Mouse (Mus musculus) limb, embryonic 13.5 days (tissue): ENCODE data around the gene Krt77. TPM values are rescaled to one million over a fixed set of nuclear protein-coding genes. Genes with fewer than 3 reads are reported as not detected.

Experiments used
- ATAC-seq: fragments of 200-750 bp; cut with Nextera tagmentation; 2 replicates; pipeline ENCODE4 v1.8.0; 2017; ENCODE audit warnings: low read depth, moderate number of reproducible peaks, moderate TSS enrichment; ENCODE audit not compliant: low FRiP score
- H3K27ac ChIP-seq: fragments of 300-500 bp; sonication (generic); 2 replicates; pipeline ENCODE4 v1.5.1; 2015; ENCODE audit warnings: inconsistent platforms, mild to moderate bottlenecking, moderate library complexity
- H3K27me3 ChIP-seq: fragments of 300-500 bp; sonication (generic); 2 replicates; pipeline ENCODE4 v1.6.1; 2015; ENCODE audit warnings: mild to moderate bottlenecking, inconsistent platforms
- H3K36me3 ChIP-seq: fragments of 300-500 bp; sonication (generic); 2 replicates; pipeline ENCODE4 v1.6.1; 2015; ENCODE audit warnings: inconsistent platforms, mild to moderate bottlenecking, moderate library complexity
- H3K4me1 ChIP-seq: fragments of 300-500 bp; sonication (generic); 2 replicates; pipeline ENCODE4 v1.6.1; 2015; ENCODE audit warnings: inconsistent platforms
- H3K4me2 ChIP-seq: fragments of 300-500 bp; sonication (generic); replicated peaks from 2 replicates; pipeline ENCODE4 v1.6.1; 2015; ENCODE audit warnings: inconsistent platforms, mild to moderate bottlenecking, moderate library complexity
- H3K4me3 ChIP-seq: fragments of 300-500 bp; sonication (generic); 2 replicates; pipeline ENCODE4 v1.5.1; 2015; ENCODE audit warnings: moderate library complexity, mild to moderate bottlenecking, inconsistent platforms
- H3K9ac ChIP-seq: fragments of 300-500 bp; sonication (generic); 2 replicates; pipeline ENCODE4 v1.6.1; 2015; ENCODE audit warnings: mild to moderate bottlenecking, inconsistent platforms
- H3K9me3 ChIP-seq: fragments of 300-500 bp; sonication (generic); 2 replicates; pipeline ENCODE4 v1.6.1; 2016; ENCODE audit warnings: inconsistent platforms
- WGBS: fragments of 180-500 bp; shearing (Covaris S2); methylation state at CpG from one replicate; pipeline ENCODE4 v1.1.7; 2015; 5-methylcytosine and 5-hydroxymethylcytosine counted together
- microRNA-seq: library from miRNA; unstranded; fragments of <30 nt; microRNA quantifications from one replicate; pipeline ENCODE4, GENCODE M21; 2016
- polyA plus RNA-seq: library from polyadenylated mRNA; unstranded; fragments of >200 nt; fragmentation: Nextera tagmentation; extraction: Ambion mirVana; gene quantifications from 2 replicates; pipeline ENCODE4 v1.2.1, GENCODE M21; 2015

Gene Krt77
- polyA plus RNA-seq, 1 experiment from 2014 or later: 0.25 TPM

DNA sequence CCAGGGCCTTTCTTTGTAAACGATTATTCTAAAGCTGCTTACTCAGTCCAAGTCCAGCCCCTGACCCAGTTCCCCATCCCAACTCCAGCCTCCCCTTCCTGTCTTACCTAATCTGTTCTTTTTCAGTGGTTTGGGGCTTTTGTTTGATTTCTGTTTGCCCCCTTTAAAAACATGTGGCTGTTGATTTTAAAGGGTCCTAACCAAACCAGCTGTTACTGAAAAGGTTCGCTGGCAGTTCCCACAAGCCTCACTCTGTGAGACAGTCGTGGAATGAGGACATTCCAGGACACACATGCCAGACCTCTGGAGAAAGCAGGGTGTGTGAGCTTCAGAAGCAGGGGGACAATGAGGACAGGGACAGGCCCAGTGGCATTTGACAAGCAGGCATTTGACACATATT, 47.7 kb downstream of the Krt77 start:
- 16% methylated on average over 3 of the region's 3 CpGs for WGBS
- Histone ChIP-seq H3K9me3 (no peaks in the 10 kb centered on the region), H3K4me2 (no peak overlapping the region), H3K36me3 (no peaks in the 10 kb centered on the region), H3K9ac (no peak overlapping the region), H3K27me3 (peaks cover 38% of the 10 kb centered on the region), H3K4me1 (peaks cover 5% of the 10 kb centered on the region), H3K27ac (no peak overlapping the region), H3K4me3 (no peak overlapping the region)
- no peak for ATAC-seq

DNA sequence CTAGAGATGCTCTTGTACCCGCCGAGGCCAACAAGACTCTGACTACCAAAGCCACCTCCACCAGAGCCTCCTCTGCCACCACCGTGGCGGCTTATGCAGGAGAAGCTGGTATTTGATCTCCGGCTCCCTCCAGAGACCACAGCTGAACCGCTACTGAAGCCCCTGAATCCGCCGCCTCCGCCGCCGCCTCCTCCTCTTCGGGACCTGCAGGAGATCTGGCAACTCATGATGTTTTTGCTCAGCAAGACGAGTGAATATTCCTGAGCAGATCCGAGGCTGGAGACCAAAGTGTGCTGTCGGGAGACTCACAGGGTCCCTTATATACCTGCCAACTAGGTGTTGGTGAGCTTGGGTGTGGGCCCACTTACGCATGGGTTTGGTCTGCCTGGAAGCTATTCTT, 51.6 kb downstream of the Krt77 start, which contains the start of gene Krt2:
Gene Krt2, minus strand, starts transcription at position 295 of the 400 bp plus-strand sequence.
- no peaks in the 10 kb centered on the region for H3K4me1 ChIP-seq
- no peak for ATAC-seq
- no peaks in the 10 kb centered on the region for H3K9me3 ChIP-seq
- no peak within 1 kb of the TSS for H3K4me3 ChIP-seq
- no peak within 1 kb of the TSS for H3K4me2 ChIP-seq
- H3K27me3 ChIP-seq: peaks cover 30% of the 10 kb centered on the region
- no peaks in the 10 kb centered on the region for H3K36me3 ChIP-seq
- WGBS: 74% methylated on average over 16 of the region's 16 CpGs
- no peak within 1 kb of the TSS for H3K27ac ChIP-seq
- H3K9ac ChIP-seq: no peak within 1 kb of the TSS

Small RNA genes lying within 50 kb of the gene (microRNA-seq; reads per million reads assigned to microRNA genes)
- gene Gm44356: not detected

Other genes starting within 250 kb of the Krt77 start
- gene Gm5414, start 241.5 kb downstream of the Krt77 start, polyA plus RNA-seq: not detected in 2 replicates
- not detected in 2 replicates for gene Gm5478, start 222.3 kb downstream of the Krt77 start, polyA plus RNA-seq
- not detected in 2 replicates for gene Krt6b, start 189.4 kb downstream of the Krt77 start, polyA plus RNA-seq
- 1.1 and 1.7 TPM in 2 replicates for gene Krt6a, start 175.4 kb downstream of the Krt77 start, polyA plus RNA-seq
- 199 and 235 TPM in 2 replicates for gene Krt5, start 156.8 kb downstream of the Krt77 start, polyA plus RNA-seq
- not detected in 2 replicates for gene Krt71, start 126.6 kb downstream of the Krt77 start, polyA plus RNA-seq
- 0.11 and 0.49 TPM in 2 replicates for gene Krt72, start 83.2 kb downstream of the Krt77 start, polyA plus RNA-seq
- not detected in 2 replicates for gene Krt73, start 67.4 kb downstream of the Krt77 start, polyA plus RNA-seq
- 0.47 and 0.57 TPM in 2 replicates for gene Krt2, start 51.5 kb downstream of the Krt77 start, polyA plus RNA-seq
- 13.3 and 15.8 TPM in 2 replicates for gene Krt1, start 18.9 kb downstream of the Krt77 start, polyA plus RNA-seq
- gene Krt76, start 23.2 kb upstream of the Krt77 start, polyA plus RNA-seq: not detected in 2 replicates
- 4.1 and 6.3 TPM in 2 replicates for gene Krt4, start 55.0 kb upstream of the Krt77 start, polyA plus RNA-seq
- gene Krt79, start 70.6 kb upstream of the Krt77 start, polyA plus RNA-seq: 0.15 and 0.20 TPM in 2 replicates
- 0.06 TPM in 1 of 2 replicates, not detected in the other for gene Krt78, start 84.6 kb upstream of the Krt77 start, polyA plus RNA-seq
- 7.3 and 7.8 TPM in 2 replicates for gene Krt8, start 134.8 kb upstream of the Krt77 start, polyA plus RNA-seq
- gene Krt18, start 158.5 kb upstream of the Krt77 start, polyA plus RNA-seq: 20.9 and 21.2 TPM in 2 replicates
- gene Eif4b, start 204.1 kb upstream of the Krt77 start, polyA plus RNA-seq: 118 and 120 TPM in 2 replicates
- gene Tns2, start 230.7 kb upstream of the Krt77 start, polyA plus RNA-seq: 39.8 and 45.3 TPM in 2 replicates